Mouse (Mus musculus) forebrain, embryonic 14.5 days (tissue): ENCODE measurements at regions not wholly inside any gene's neighbourhood (a gene's known extent, or its start where the extent isn't known, plus 50 kb on each side); places are given as distances from the start of the nearest gene placed in this dataset.
"Not testable (repeated sequence)": the region's sequence is repeated elsewhere in the genome, so short reads cannot be mapped to it uniquely, and the experiment has no call there.

ENCODE experiments used
- ATAC-seq: fragments of 200-750 bp; cut with Nextera tagmentation; 2 replicates; pipeline ENCODE4 v1.8.0; 2017; ENCODE audit warnings: mild to moderate bottlenecking, moderate library complexity
- DNase-seq: peaks from one replicate; pipeline ENCODE4 v3.0.0-alpha.2; 2015; ENCODE audit warnings: low spot score
- H3K27ac ChIP-seq: fragments of 300-500 bp; sonication (generic); 2 replicates; pipeline ENCODE4 v1.5.1; 2014; ENCODE audit warnings: low read depth, mild to moderate bottlenecking, control low read depth, low read length, moderate library complexity
- H3K27me3 ChIP-seq: fragments of 300-500 bp; sonication (generic); replicated peaks from 2 replicates; pipeline ENCODE4 v1.6.1; 2014; ENCODE audit warnings: low read length, control low read depth, mixed read lengths; ENCODE audit not compliant: control insufficient read depth, insufficient read depth
- H3K36me3 ChIP-seq: fragments of 300-500 bp; sonication (generic); 2 replicates; pipeline ENCODE4 v1.6.1; 2014; ENCODE audit warnings: low read length, control low read depth; ENCODE audit not compliant: control insufficient read depth, insufficient read depth
- H3K4me1 ChIP-seq: fragments of 300-500 bp; sonication (generic); 2 replicates; pipeline ENCODE4 v1.6.1; 2014; ENCODE audit warnings: antibody characterized with exemption, low read length, control low read depth; ENCODE audit not compliant: control insufficient read depth, insufficient read depth
- H3K4me2 ChIP-seq: fragments of 300-500 bp; sonication (generic); 2 replicates; pipeline ENCODE4 v1.6.1; 2014; ENCODE audit warnings: mild to moderate bottlenecking, control low read depth, low read length
- H3K4me3 ChIP-seq: fragments of 300-500 bp; sonication (generic); 2 replicates; pipeline ENCODE4 v1.5.1; 2014; ENCODE audit warnings: low read depth, low read length, control low read depth
- H3K9ac ChIP-seq: fragments of 300-500 bp; sonication (generic); 2 replicates; pipeline ENCODE4 v1.6.1; 2014; ENCODE audit warnings: mild to moderate bottlenecking, low read length, control low read depth, moderate library complexity
- H3K9me3 ChIP-seq: fragments of 300-500 bp; sonication (generic); replicated peaks from 2 replicates; pipeline ENCODE4 v1.6.1; 2016; ENCODE audit warnings: low read length, control low read depth, mixed read lengths; ENCODE audit not compliant: control insufficient read depth
- WGBS: fragments of 180-500 bp; shearing (Covaris S2); extraction: QIAGEN DNeasy Blood & Tissue Kit; methylation state at CpG from one replicate; pipeline ENCODE4 v1.1.7; 2014; 5-methylcytosine and 5-hydroxymethylcytosine counted together

DNA sequence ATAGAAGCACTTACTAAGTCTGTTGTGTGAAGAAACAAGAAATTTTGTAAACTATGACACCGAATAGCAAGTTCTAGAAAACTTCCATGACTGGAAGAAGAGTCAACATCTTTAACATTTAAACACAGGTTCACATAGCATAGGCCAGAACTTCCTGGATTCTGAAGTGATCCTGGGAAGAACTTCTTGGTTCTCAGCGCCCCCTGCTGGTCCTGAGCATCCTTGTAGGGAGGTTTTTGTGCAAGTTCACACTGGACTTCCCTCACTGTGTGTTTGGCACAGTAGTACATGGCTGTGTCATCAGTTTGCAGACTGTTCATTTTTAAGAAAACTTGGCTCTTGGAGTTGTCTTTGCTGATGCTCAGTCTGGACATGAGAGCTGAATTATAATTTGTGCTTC lies 335.1 kb downstream of the Adam6a start:
- DNase-seq (no peak), ATAC-seq (no peak)
- Histone ChIP-seq H3K27me3 (no peaks in the 10 kb centered on the region), H3K4me3 (no peak overlapping the region), H3K9ac (no peak overlapping the region), H3K9me3 (peaks cover 17% of the 10 kb centered on the region; the same call in 1 of the 2 replicates), H3K27ac (no peak overlapping the region), H3K4me1 (no peaks in the 10 kb centered on the region), H3K36me3 (no peaks in the 10 kb centered on the region), H3K4me2 (no peak overlapping the region)
- 22% methylated on average over 2 of the region's 2 CpGs for WGBS

DNA sequence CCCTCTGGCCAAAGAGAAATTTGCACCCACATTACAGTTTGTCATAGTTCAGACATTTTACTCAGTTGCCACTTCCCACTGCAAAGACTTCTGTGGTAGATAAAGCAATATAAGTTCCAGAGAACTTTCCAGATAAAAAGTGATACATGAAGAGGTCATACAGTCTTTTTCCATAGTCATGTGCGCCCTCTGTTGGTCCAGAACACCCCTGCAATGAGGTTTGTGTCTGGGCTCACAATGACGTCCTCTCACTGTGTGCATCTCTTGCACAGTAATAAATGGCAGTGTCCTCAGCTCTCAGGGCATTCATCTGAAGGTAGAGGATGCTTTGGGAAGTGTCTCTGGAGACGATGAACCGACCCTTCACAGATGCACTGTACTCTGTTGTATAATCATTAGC lies 352.4 kb downstream of the Adam6a start:
- ATAC-seq = no peak
- DNase-seq = no peak
- Histone ChIP-seq H3K4me1 (no peaks in the 10 kb centered on the region), H3K4me2 (no peak overlapping the region), H3K9ac (no peak overlapping the region), H3K4me3 (no peak overlapping the region), H3K9me3 (peaks cover 2% of the 10 kb centered on the region; the same call in 1 of the 2 replicates), H3K27me3 (no peaks in the 10 kb centered on the region), H3K27ac (no peak overlapping the region), H3K36me3 (no peaks in the 10 kb centered on the region)
- WGBS = 40% methylated on average over 4 of the region's 4 CpGs

DNA sequence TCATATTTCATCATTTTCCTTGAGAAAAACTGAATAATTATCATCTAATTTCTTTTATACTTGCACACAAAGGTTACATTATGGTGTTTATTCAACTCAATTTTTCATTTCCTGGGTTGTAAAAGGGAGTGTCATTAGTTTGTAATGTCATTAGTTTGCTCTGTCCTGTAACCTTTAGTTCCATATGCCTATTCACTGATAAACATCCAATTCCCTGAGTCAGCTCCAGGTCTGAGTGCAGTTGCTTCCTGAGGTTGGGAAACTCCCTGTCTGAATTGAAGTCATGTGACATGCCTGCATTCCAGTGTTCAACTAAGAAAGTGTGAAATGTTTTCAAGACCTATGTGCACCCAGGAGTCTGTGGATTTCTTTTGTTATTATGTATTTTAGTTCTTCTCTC lies 362.8 kb downstream of the Adam6a start:
- H3K9me3 ChIP-seq = peaks cover 16% of the 10 kb centered on the region
- H3K4me3 ChIP-seq = no peak overlapping the region
- H3K27ac ChIP-seq = no peak overlapping the region
- H3K4me2 ChIP-seq = no peak overlapping the region
- DNase-seq (no peak), ATAC-seq (no peak)
- H3K4me1 ChIP-seq = no peaks in the 10 kb centered on the region
- no peaks in the 10 kb centered on the region for H3K27me3 ChIP-seq
- H3K9ac ChIP-seq = no peak overlapping the region
- no peaks in the 10 kb centered on the region for H3K36me3 ChIP-seq

DNA sequence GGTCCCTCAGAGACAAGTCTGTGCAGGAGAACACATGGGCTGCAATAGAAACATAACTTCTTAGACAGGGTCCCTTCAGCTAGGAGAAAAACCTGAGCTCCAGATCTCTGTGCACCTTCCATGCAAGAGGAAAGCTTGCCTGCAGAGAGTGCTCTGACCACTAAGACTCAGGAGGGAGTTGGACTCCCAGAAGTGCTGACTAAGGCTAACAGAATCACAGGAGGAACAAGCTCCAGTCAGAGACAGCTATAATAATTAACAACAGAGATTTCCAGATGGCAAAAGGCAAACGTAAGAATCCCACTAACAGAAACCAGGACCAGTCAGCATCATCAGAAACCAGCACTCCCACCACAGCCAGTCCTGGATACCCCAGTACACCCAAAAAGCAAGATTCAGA lies 364.0 kb downstream of the Adam6a start:
- DNase-seq (no peak), ATAC-seq (no peak)
- no peaks in the 10 kb centered on the region for H3K4me1 ChIP-seq
- H3K4me3 ChIP-seq = no peak overlapping the region
- no peak overlapping the region for H3K27ac ChIP-seq
- no peak overlapping the region for H3K4me2 ChIP-seq
- H3K36me3 ChIP-seq = no peaks in the 10 kb centered on the region
- H3K9ac ChIP-seq = no peak overlapping the region
- 74% methylated on average over 1 of the region's 1 CpGs for WGBS
- H3K27me3 ChIP-seq = no peaks in the 10 kb centered on the region
- H3K9me3 ChIP-seq = peaks cover 21% of the 10 kb centered on the region

DNA sequence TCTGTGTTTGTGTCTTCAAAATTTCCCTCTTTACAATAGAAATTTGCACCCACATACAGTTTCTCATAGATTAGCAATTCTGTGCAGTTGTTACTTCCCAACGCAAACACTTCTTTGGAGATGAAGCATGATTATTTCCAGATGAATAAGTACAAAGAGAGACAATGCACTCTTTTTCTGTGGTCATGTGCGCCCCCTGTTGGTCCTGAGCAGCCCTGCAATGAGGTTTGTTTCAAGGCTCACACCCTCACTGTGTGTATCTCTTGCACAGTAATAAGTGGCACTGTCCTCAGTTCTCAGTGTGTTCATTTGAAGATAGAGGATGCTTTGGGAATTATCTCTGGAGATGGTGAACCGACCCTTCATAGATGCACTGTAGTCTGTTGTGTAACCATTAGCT lies 368.1 kb downstream of the Adam6a start:
- Histone ChIP-seq H3K4me1 (no peaks in the 10 kb centered on the region), H3K27ac (no peak overlapping the region), H3K36me3 (no peaks in the 10 kb centered on the region), H3K4me2 (no peak overlapping the region), H3K27me3 (no peaks in the 10 kb centered on the region), H3K9ac (no peak overlapping the region), H3K9me3 (peaks cover 9% of the 10 kb centered on the region; the same call in 1 of the 2 replicates), H3K4me3 (no peak overlapping the region)
- DNase-seq = no peak
- ATAC-seq = no peak
- WGBS = 42% methylated on average over 3 of the region's 3 CpGs

DNA sequence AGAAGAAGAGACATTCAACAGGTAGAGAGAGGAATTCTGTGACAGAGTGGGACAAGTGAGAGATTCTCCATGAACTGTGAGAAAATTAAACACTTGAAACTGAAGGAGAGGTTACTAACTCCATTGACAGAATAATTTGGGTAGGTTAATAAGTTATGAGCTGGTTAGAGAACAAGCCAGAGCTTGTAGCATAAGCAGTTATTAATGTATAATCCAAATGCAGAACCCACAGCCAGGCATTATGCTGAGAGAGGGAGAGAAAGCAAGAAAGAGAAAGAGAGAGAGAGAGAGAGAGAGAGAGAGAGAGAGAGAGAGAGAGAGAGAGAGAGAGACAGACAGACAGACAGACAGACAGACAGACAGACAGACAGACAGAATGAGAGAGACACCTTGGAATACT lies 397.0 kb downstream of the Adam6a start:
- Histone ChIP-seq H3K4me3 (no peak overlapping the region), H3K4me2 (no peak overlapping the region), H3K4me1 (no peaks in the 10 kb centered on the region), H3K27me3 (no peaks in the 10 kb centered on the region), H3K9me3 (no peaks in the 10 kb centered on the region; the same call in 1 of the 2 replicates), H3K36me3 (no peaks in the 10 kb centered on the region), H3K27ac (no peak overlapping the region), H3K9ac (no peak overlapping the region)
- ATAC-seq (no peak), DNase-seq (no peak)

DNA sequence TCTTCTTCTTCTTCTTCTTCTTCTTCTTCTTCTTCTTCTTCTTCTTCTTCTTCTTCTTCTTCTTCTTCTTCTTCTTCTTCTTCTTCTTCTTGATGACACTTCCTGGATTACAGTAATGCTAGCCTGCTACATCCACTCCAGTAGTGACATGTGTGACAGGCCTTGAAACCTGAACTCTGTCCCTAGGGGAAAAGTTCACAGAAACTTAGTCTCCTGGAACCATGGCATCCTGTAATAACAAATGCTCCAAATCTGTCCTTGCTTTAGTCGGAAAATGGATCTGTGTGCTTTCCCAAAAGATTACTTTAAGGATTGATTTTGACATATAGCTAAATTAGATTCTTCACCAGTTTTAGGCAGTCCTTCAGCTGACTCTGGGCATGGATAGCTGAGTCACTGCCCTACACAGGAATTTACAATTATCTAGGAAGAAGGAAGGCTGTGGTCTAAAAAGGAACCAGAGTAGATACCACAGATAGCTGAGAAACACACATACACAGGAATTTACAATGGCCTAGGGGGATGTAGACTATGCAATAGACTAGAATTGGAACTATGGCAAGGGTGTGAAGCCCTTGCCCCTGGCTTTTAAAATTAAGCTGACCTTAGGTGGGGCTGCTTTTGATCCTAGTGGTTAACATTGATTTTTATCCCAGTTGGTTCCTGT lies 400.1 kb downstream of the Adam6a start:
- not testable (repeated sequence) for H3K27me3 ChIP-seq, H3K36me3 ChIP-seq, H3K27ac ChIP-seq, H3K9ac ChIP-seq, DNase-seq, H3K4me2 ChIP-seq, H3K9me3 ChIP-seq, H3K4me3 ChIP-seq, H3K4me1 ChIP-seq, ATAC-seq
- WGBS = 67% methylated on average over 1 of the region's 1 CpGs

DNA sequence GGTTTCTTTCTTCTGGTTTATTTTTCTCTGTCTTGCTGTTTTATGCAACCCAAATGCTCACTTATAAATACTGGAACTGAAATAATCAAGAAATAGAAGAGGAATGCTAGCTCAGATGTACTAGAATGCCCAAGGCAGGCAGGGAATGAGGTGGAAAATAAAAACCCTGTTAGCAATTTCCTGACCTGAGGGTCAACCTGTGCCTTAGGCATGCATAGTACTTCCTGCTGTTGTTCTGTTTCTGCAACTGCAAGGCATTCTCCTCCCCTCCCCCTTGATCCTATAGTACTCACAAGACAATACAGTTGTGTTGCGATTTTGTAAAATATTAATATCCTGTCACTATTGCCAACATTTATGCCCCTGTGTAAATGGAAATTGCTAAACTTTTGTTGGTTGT lies 402.1 kb downstream of the Adam6a start:
- not testable (repeated sequence) for H3K4me2 ChIP-seq, H3K9me3 ChIP-seq, ATAC-seq, H3K4me1 ChIP-seq, H3K27ac ChIP-seq, DNase-seq, H3K36me3 ChIP-seq, H3K27me3 ChIP-seq, H3K4me3 ChIP-seq, H3K9ac ChIP-seq
- 88% methylated on average over 1 of the region's 1 CpGs for WGBS

DNA sequence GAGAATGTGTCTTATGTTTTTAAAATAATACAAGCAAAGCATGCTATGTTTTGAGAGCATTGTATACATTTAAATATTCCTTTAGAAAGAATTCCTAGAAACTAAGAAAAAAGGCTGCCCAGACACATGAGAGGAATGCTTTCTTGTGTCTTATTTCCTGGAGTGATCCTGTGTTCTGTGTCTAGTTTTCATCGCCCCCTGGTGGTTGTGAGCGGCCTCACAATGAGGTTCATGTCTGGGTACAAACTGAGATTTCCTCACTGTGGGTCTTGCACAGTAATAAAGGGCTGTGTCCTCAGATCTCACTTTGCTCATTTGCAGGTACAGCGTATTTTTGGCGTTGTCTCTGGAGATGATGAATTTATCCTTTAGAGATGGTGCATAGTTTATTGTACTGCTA lies 404.3 kb downstream of the Adam6a start:
- not testable (repeated sequence) for H3K36me3 ChIP-seq, H3K4me1 ChIP-seq, H3K27me3 ChIP-seq, H3K27ac ChIP-seq, H3K4me3 ChIP-seq, H3K4me2 ChIP-seq, H3K9me3 ChIP-seq, DNase-seq, ATAC-seq, H3K9ac ChIP-seq
- 18% methylated on average over 4 of the region's 4 CpGs for WGBS
